Mouse (Mus musculus): Measurements from ENCODE around the gene Cyp2w1.

- TF ChIP-seq CTCF (IDR thresholded peaks at IDR 0.05; ENCODE audit: low read depth, low read length): no peak
- TF ChIP-seq TAL1 (conservative IDR thresholded peaks at IDR 0.05; ENCODE audit: low read depth, low read length): no peak
- no peak for TF ChIP-seq POLR2AphosphoS5 (IDR thresholded peaks at IDR 0.05; ENCODE audit: insufficient replicate concordance, low read depth, low read length)
- TF ChIP-seq GATA1 (IDR thresholded peaks at IDR 0.05; ENCODE audit: borderline replicate concordance, low read length): no peak
Measured at GRCm38 (mm10) chr5:139351134-139351533, 1.3 kb upstream of the Cyp2w1 start, which contains the start of gene Cox19.
